Mouse (Mus musculus) CH12.LX (cell line): Measurements from ENCODE around the gene Tnfrsf9.
"Not testable (repeated sequence)": the region's sequence is repeated elsewhere in the genome, so short reads cannot be mapped to it uniquely, and the experiment has no call there.

Experiments
- BHLHE40 ChIP-seq: IDR thresholded peaks from 2 replicates; pipeline ENCODE4 v1.6.1; 2011; ENCODE audit warnings: mild to moderate bottlenecking, low read depth, low read length, improper control_type of control experiment
- CHD2 ChIP-seq: IDR thresholded peaks from 2 replicates; pipeline ENCODE4 v1.6.1; 2011; ENCODE audit warnings: low read length, improper control_type of control experiment
- CTCF ChIP-seq, 2 experiments: IDR thresholded peaks in 1 of 2; conservative IDR thresholded peaks in 1 of 2; 2 replicates each; pipeline ENCODE4 v1.5.1; 2011 to 2012; ENCODE audit warnings: low read depth in 2 of 2, low read length in 2 of 2, improper control_type of control experiment in 1 of 2, inconsistent platforms in 1 of 2, mild to moderate bottlenecking in 1 of 2, moderate library complexity in 1 of 2
- GABPA ChIP-seq: IDR thresholded peaks from 2 replicates; pipeline ENCODE4 v1.6.1; 2012; ENCODE audit warnings: low read depth, low read length, improper control_type of control experiment, inconsistent platforms; ENCODE audit not compliant: insufficient replicate concordance
- MXI1 ChIP-seq: IDR thresholded peaks from 2 replicates; pipeline ENCODE4 v1.6.1; 2011; ENCODE audit warnings: mild to moderate bottlenecking, low read depth, low read length, improper control_type of control experiment
- POLR2A ChIP-seq: IDR thresholded peaks from 2 replicates; pipeline ENCODE4 v1.6.1; 2011; ENCODE audit warnings: low read depth, mild to moderate bottlenecking, improper control_type of control experiment, low read length
- SIN3A ChIP-seq: IDR thresholded peaks from 2 replicates; pipeline ENCODE4 v1.6.1; 2012; ENCODE audit warnings: low read length, improper control_type of control experiment, inconsistent platforms

DNA sequence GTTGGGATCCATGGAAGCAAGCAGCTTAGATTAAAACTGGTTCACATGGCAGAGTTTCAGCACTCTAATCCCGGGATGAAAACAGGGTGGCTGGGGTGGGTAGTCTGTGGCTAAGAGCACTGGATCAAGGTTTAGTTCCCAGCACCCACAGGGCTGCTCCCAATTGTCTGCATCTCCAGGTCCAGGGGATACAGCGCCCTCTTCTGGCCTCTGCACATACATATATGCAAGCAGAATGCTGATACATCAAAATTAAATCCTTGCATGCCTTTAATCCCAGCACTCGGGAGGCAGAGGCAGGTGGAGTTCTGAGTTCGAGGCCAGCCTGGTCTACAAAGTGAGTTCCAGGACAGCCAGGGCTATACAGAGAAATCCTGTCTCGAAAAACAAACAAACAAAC lies 5.8 kb upstream of the Tnfrsf9 start:
- peak; percentile 31 to 41; a peak in 3 of 4 replicates for TF ChIP-seq CTCF (conservative IDR thresholded peaks at IDR 0.05 in 1 of 2, IDR thresholded peaks at IDR 0.05 in 1 of 2; ENCODE audit: low read depth in 2 of 2, low read length in 2 of 2)
- not testable (repeated sequence) for TF ChIP-seq POLR2A, BHLHE40, SIN3A, CHD2, MXI1, GABPA
